Mouse (Mus musculus): ENCODE data around the gene Elmod2. TPM values are rescaled to one million over a fixed set of nuclear protein-coding genes. Genes with fewer than 3 reads are reported as not detected.
A peak's percentile ranks its signal among the peaks of the same experiment; 100 is the strongest.

Elmod2 gene
- total and polyA plus RNA-seq, 2 experiments from 2014 or later, result 12.9 to 22.8 TPM

- no peak overlapping the region for H3K4me2 ChIP-seq (ENCODE audit: low read depth, low read length, poor library complexity, severe bottlenecking)
- no peaks in the 10 kb centered on the region for H3K4me1 ChIP-seq (ENCODE audit: insufficient read depth, low read length)
- ATAC-seq (ENCODE audit: low FRiP score) (no peak), DNase-seq (ENCODE audit: low spot score) (no peak)
- no peaks in the 10 kb centered on the region for H3K27me3 ChIP-seq (ENCODE audit: insufficient read depth, low read length)
- no peak overlapping the region for H3K9ac ChIP-seq (replicated peaks; ENCODE audit: low read length, poor library complexity, severe bottlenecking)
- no peaks in the 10 kb centered on the region for H3K9me3 ChIP-seq (ENCODE audit: low read length)
- H3K4me3 ChIP-seq (ENCODE audit: low read depth, low read length), result no peak overlapping the region
- no peak overlapping the region for H3K27ac ChIP-seq (ENCODE audit: low read depth, low read length)
- no peak for TF ChIP-seq CTCF (IDR thresholded peaks at IDR 0.05)
- H3K36me3 ChIP-seq (ENCODE audit: insufficient read depth, low read length), result peaks cover 21% of the 10 kb centered on the region
- 76% methylated on average over 11 of the region's 11 CpGs for WGBS
Measured at GRCm38 (mm10) chr8:83274470-83274869, 57.8 kb downstream of the Elmod2 start.

GRCm38 (mm10) chr8:83272464-83272863 lies 59.8 kb downstream of the Elmod2 start:
- no peak for TF ChIP-seq CTCF (IDR thresholded peaks at IDR 0.05)

GRCm38 (mm10) chr8:83271172-83271571 lies 61.1 kb downstream of the Elmod2 start:
- ATAC-seq (ENCODE audit: low FRiP score), result 0 out of 2 replicates have a peak, but pooled peaks have one; percentile 18
- Histone ChIP-seq H3K4me3 (ENCODE audit: low read depth, low read length) (no peak overlapping the region), H3K9me3 (ENCODE audit: low read length) (no peaks in the 10 kb centered on the region), H3K4me2 (ENCODE audit: low read depth, low read length, poor library complexity, severe bottlenecking) (no peak overlapping the region), H3K27me3 (ENCODE audit: insufficient read depth, low read length) (no peaks in the 10 kb centered on the region), H3K27ac (ENCODE audit: low read depth, low read length) (no peak overlapping the region), H3K9ac (replicated peaks; ENCODE audit: low read length, poor library complexity, severe bottlenecking) (no peak overlapping the region), H3K36me3 (ENCODE audit: insufficient read depth, low read length) (peaks cover 25% of the 10 kb centered on the region), H3K4me1 (ENCODE audit: insufficient read depth, low read length) (no peaks in the 10 kb centered on the region)
- TF ChIP-seq CTCF (IDR thresholded peaks at IDR 0.05), result no peak
- DNase-seq (ENCODE audit: low spot score), result no peak
- 97% methylated on average over 14 of the region's 14 CpGs for WGBS

More at GRCm38 (mm10) chr8:83272464-83272863, 59.8 kb downstream of the Elmod2 start:
- Histone ChIP-seq H3K27me3 (ENCODE audit: insufficient read depth, low read length) (no peaks in the 10 kb centered on the region), H3K9ac (replicated peaks; ENCODE audit: low read length, poor library complexity, severe bottlenecking) (no peak overlapping the region), H3K9me3 (ENCODE audit: low read length) (no peaks in the 10 kb centered on the region), H3K4me2 (ENCODE audit: low read depth, low read length, poor library complexity, severe bottlenecking) (no peak overlapping the region), H3K27ac (ENCODE audit: low read depth, low read length) (no peak overlapping the region), H3K36me3 (ENCODE audit: insufficient read depth, low read length) (peaks cover 23% of the 10 kb centered on the region), H3K4me1 (ENCODE audit: insufficient read depth, low read length) (no peaks in the 10 kb centered on the region), H3K4me3 (ENCODE audit: low read depth, low read length) (no peak overlapping the region)
- ATAC-seq (ENCODE audit: low FRiP score) (no peak), DNase-seq (ENCODE audit: low spot score) (no peak)
- 84% methylated on average over 10 of the region's 10 CpGs for WGBS

Other genes with a start within 250 kb of the Elmod2 start
- gene Tbc1d9, start 167.1 kb downstream of the Elmod2 start, total RNA-seq (2014; rRNA removed), result 128 and 135 TPM in 2 replicates
- gene Tbc1d9, start 167.1 kb downstream of the Elmod2 start, polyA plus RNA-seq (2015; fragmentation: Nextera tagmentation; extraction: Ambion mirVana), result 16.7 and 18.6 TPM in 2 replicates
- gene Gm10645, start 166.3 kb downstream of the Elmod2 start, total RNA-seq (2014; rRNA removed), result 2.1 and 3.3 TPM in 2 replicates
- gene Gm10645, start 166.3 kb downstream of the Elmod2 start, polyA plus RNA-seq (2015; fragmentation: Nextera tagmentation; extraction: Ambion mirVana), result 7.4 and 11.1 TPM in 2 replicates
- 0.52 TPM in 1 of 2 replicates, not detected in the other for gene Ucp1, start 42.1 kb downstream of the Elmod2 start, total RNA-seq (2014; rRNA removed)
- gene Ucp1, start 42.1 kb downstream of the Elmod2 start, polyA plus RNA-seq (2015; fragmentation: Nextera tagmentation; extraction: Ambion mirVana), result 0.15 TPM in 1 of 2 replicates, not detected in the other
- not detected in 2 replicates for gene Mgat4d, start 16.0 kb upstream of the Elmod2 start, total RNA-seq (2014; rRNA removed)
- gene Mgat4d, start 16.0 kb upstream of the Elmod2 start, polyA plus RNA-seq (2015; fragmentation: Nextera tagmentation; extraction: Ambion mirVana), result not detected in 2 replicates
- 5.6 and 7.4 TPM in 2 replicates for gene Clgn, start 57.4 kb upstream of the Elmod2 start, total RNA-seq (2014; rRNA removed)
- 11.4 and 11.6 TPM in 2 replicates for gene Clgn, start 57.4 kb upstream of the Elmod2 start, polyA plus RNA-seq (2015; fragmentation: Nextera tagmentation; extraction: Ambion mirVana)
- 319 and 385 TPM in 2 replicates for gene Scoc, start 125.9 kb upstream of the Elmod2 start, total RNA-seq (2014; rRNA removed)
- gene Scoc, start 125.9 kb upstream of the Elmod2 start, polyA plus RNA-seq (2015; fragmentation: Nextera tagmentation; extraction: Ambion mirVana), result 483 and 520 TPM in 2 replicates
- gene Olfr370, start 203.3 kb upstream of the Elmod2 start, total RNA-seq (2014; rRNA removed), result not detected in 2 replicates
- not detected in 2 replicates for gene Olfr370, start 203.3 kb upstream of the Elmod2 start, polyA plus RNA-seq (2015; fragmentation: Nextera tagmentation; extraction: Ambion mirVana)
- 151 and 158 TPM in 2 replicates for gene Ndufb7, start 234.2 kb upstream of the Elmod2 start, total RNA-seq (2014; rRNA removed)
- 396 and 420 TPM in 2 replicates for gene Ndufb7, start 234.2 kb upstream of the Elmod2 start, polyA plus RNA-seq (2015; fragmentation: Nextera tagmentation; extraction: Ambion mirVana)

Measured in midbrain, postnatal 0 days (tissue).